Mouse (Mus musculus): ENCODE results near the gene Farsa. TPM values are rescaled to one million over a fixed set of nuclear protein-coding genes. Genes with fewer than 3 reads are reported as not detected.

The Farsa gene
- polyA plus RNA-seq, 1 experiment from 2014 or later, result 126 TPM

GRCm38 (mm10) chr8:84856434-84856833 is 355 bp upstream of the Farsa start:
- Histone ChIP-seq H3K4me2 (peak overlapping the region; percentile 63), H3K4me1 (peaks cover 17% of the 10 kb centered on the region), H3K9me3 (no peaks in the 10 kb centered on the region), H3K9ac (no peak overlapping the region), H3K4me3 (peak overlapping the region; percentile 85; the same call in 1 of the 2 replicates), H3K27ac (peak overlapping the region; percentile 78), H3K27me3 (replicated peaks) (no peaks in the 10 kb centered on the region), H3K36me3 (replicated peaks) (peaks cover 7% of the 10 kb centered on the region)
- 94% methylated on average over 3 of the region's 3 CpGs for WGBS
- peak; percentile 34; the same call in 1 of the 2 replicates for ATAC-seq (replicated peaks)

DNA sequence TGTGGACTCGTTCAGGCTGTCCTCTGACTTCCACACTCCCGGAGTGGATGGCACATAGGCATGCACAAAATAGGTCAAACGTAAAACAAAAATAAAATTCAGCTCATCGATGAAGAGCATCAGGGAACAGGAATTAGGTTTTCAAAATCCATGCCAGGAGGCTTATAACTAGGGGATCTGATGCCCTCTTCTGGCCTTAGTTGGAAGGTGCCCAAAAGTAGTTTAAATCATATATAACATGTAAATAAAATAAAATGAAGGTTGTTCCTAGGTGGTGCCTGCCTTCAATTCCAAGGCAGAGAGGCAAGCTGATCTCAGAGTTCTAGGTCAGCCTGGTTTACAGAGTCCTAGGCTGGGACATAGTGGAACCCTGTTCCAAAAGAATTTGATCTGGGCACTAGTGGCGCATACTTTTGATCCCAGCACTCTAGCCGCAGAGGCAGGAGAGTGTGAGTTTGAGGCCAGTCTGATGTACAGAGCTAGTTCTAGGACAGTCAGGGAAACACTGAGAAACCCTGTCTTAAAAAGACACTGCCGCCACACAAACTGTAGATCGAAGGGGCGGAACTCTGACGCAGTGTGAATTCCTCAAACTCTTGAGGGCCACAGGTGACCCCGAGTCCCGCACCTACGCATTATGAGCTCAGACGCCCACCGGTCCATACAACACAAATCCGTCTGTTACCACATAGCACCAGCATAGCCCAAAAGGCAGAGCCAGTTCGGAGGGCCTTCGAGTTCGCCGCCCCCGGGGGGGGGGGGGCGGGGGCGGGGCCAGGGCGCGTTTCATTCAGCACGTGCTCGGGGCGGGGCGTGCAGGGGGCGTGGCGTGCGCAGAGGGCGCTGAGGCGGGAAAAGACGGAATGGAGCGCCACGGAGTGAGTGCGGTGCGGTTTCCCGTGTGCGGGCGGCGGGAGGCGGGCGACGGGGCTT is 14.9 kb downstream of the Farsa start, which contains the start of gene Syce2:
Gene Syce2, plus strand, starts transcription at position 736 of the 933 bp plus-strand sequence.
- Histone ChIP-seq H3K4me1 (peaks cover 10% of the 10 kb centered on the region), H3K9ac (peak within 1 kb of the TSS; percentile 21), H3K9me3 (no peaks in the 10 kb centered on the region), H3K27ac (no peak within 1 kb of the TSS), H3K4me2 (peak within 1 kb of the TSS; percentile 87), H3K36me3 (replicated peaks) (peaks cover 20% of the 10 kb centered on the region; the same call in 1 of the 2 replicates), H3K4me3 (peak within 1 kb of the TSS; percentile 43), H3K27me3 (replicated peaks) (peaks cover 7% of the 10 kb centered on the region; the same call in 1 of the 2 replicates)
- WGBS, result 15% methylated on average over 46 of the region's 46 CpGs
- ATAC-seq (replicated peaks), result peak; percentile 75

- 3% methylated on average over 54 of the region's 54 CpGs for WGBS
Measured at GRCm38 (mm10) chr8:84872309-84872965, 15.6 kb downstream of the Farsa start.

GRCm38 (mm10) chr8:84873016-84873415 is 16.2 kb downstream of the Farsa start:
- peaks cover 7% of the 10 kb centered on the region; the same call in 1 of the 2 replicates for H3K27me3 ChIP-seq (replicated peaks)
- no peak overlapping the region for H3K27ac ChIP-seq
- peaks cover 8% of the 10 kb centered on the region; the same call in 1 of the 2 replicates for H3K36me3 ChIP-seq (replicated peaks)
- peaks cover 10% of the 10 kb centered on the region for H3K4me1 ChIP-seq
- 85% methylated on average over 4 of the region's 4 CpGs for WGBS
- H3K9ac ChIP-seq, result no peak overlapping the region
- no peak for ATAC-seq (replicated peaks)
- peak overlapping the region; percentile 43; the same call in 1 of the 2 replicates for H3K4me3 ChIP-seq
- H3K4me2 ChIP-seq, result peak overlapping the region; percentile 87
- no peaks in the 10 kb centered on the region for H3K9me3 ChIP-seq

More at GRCm38 (mm10) chr8:84872309-84872965, 15.6 kb downstream of the Farsa start:
- Histone ChIP-seq H3K4me1 (peaks cover 10% of the 10 kb centered on the region), H3K36me3 (replicated peaks) (peaks cover 14% of the 10 kb centered on the region; the same call in 1 of the 2 replicates), H3K9me3 (no peaks in the 10 kb centered on the region), H3K9ac (peak overlapping the region; percentile 21), H3K27me3 (replicated peaks) (peaks cover 7% of the 10 kb centered on the region; the same call in 1 of the 2 replicates), H3K27ac (no peak overlapping the region), H3K4me2 (peak overlapping the region; percentile 87), H3K4me3 (peak overlapping the region; percentile 43)
- peak; percentile 57 for ATAC-seq (replicated peaks)

GRCm38 (mm10) chr8:84874339-84874738 is 17.6 kb downstream of the Farsa start:
- no peak overlapping the region for H3K4me2 ChIP-seq
- no peak overlapping the region for H3K27ac ChIP-seq
- no peaks in the 10 kb centered on the region for H3K9me3 ChIP-seq
- no peak overlapping the region for H3K9ac ChIP-seq
- H3K4me3 ChIP-seq, result no peak overlapping the region
- WGBS, result 91% methylated on average over 3 of the region's 3 CpGs
- no peak for ATAC-seq (replicated peaks)
- peaks cover 10% of the 10 kb centered on the region for H3K4me1 ChIP-seq
- peaks cover 7% of the 10 kb centered on the region; the same call in 1 of the 2 replicates for H3K27me3 ChIP-seq (replicated peaks)
- H3K36me3 ChIP-seq (replicated peaks), result no peaks in the 10 kb centered on the region

- no peak overlapping the region for H3K9ac ChIP-seq
- no peak for ATAC-seq (replicated peaks)
- H3K4me2 ChIP-seq, result no peak overlapping the region
- no peak overlapping the region for H3K27ac ChIP-seq
- 88% methylated on average over 3 of the region's 3 CpGs for WGBS
- H3K9me3 ChIP-seq, result no peaks in the 10 kb centered on the region
- peaks cover 6% of the 10 kb centered on the region; the same call in 1 of the 2 replicates for H3K27me3 ChIP-seq (replicated peaks)
- no peaks in the 10 kb centered on the region for H3K36me3 ChIP-seq (replicated peaks)
- H3K4me1 ChIP-seq, result peaks cover 4% of the 10 kb centered on the region
- H3K4me3 ChIP-seq, result no peak overlapping the region
Measured at GRCm38 (mm10) chr8:84877297-84878035, 20.7 kb downstream of the Farsa start.

- no peaks in the 10 kb centered on the region for H3K9me3 ChIP-seq
- no peaks in the 10 kb centered on the region for H3K27me3 ChIP-seq (replicated peaks)
- no peak overlapping the region for H3K4me2 ChIP-seq
- H3K27ac ChIP-seq, result no peak overlapping the region
- no peaks in the 10 kb centered on the region for H3K36me3 ChIP-seq (replicated peaks)
- no peak overlapping the region for H3K4me3 ChIP-seq
- no peaks in the 10 kb centered on the region for H3K4me1 ChIP-seq
- 92% methylated on average over 1 of the region's 1 CpGs for WGBS
- no peak overlapping the region for H3K9ac ChIP-seq
- no peak for ATAC-seq (replicated peaks)
Measured at GRCm38 (mm10) chr8:84878915-84879314, 22.1 kb downstream of the Farsa start.

GRCm38 (mm10) chr8:84884728-84885127 is 27.9 kb downstream of the Farsa start:
- H3K36me3 ChIP-seq (replicated peaks), result peaks cover 18% of the 10 kb centered on the region; the same call in 1 of the 2 replicates
- H3K4me3 ChIP-seq, result no peak overlapping the region
- no peak overlapping the region for H3K27ac ChIP-seq
- 89% methylated on average over 4 of the region's 4 CpGs for WGBS
- H3K4me2 ChIP-seq, result no peak overlapping the region
- H3K9ac ChIP-seq, result no peak overlapping the region
- H3K9me3 ChIP-seq, result no peaks in the 10 kb centered on the region
- no peaks in the 10 kb centered on the region for H3K4me1 ChIP-seq
- no peaks in the 10 kb centered on the region for H3K27me3 ChIP-seq (replicated peaks)
- no peak for ATAC-seq (replicated peaks)

DNA sequence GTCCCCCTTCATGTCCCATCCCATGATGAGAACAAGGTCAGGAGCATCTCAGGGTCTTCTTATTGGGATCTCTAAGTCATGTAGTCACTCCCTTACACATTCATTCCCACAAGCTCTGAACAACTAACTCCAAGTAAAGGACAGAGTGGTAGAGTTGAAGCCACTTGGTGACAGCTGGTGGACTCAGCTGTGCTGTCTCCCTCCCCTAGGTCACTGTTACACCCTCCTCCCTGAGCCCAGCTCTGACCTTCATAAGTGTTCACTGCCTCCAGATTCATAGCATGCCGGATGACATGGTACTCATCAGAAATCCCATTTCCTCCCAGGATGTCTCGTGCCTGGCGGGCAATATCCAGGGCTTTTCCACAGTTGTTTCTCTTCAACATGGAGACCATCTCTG is 31.5 kb downstream of the Farsa start:
- H3K9me3 ChIP-seq, result no peaks in the 10 kb centered on the region
- ATAC-seq (replicated peaks), result no peak
- H3K9ac ChIP-seq, result no peak overlapping the region
- no peak overlapping the region for H3K27ac ChIP-seq
- peaks cover 10% of the 10 kb centered on the region for H3K4me1 ChIP-seq
- WGBS, result 95% methylated on average over 3 of the region's 3 CpGs
- H3K27me3 ChIP-seq (replicated peaks), result no peaks in the 10 kb centered on the region
- H3K4me2 ChIP-seq, result no peak overlapping the region
- no peak overlapping the region for H3K4me3 ChIP-seq
- H3K36me3 ChIP-seq (replicated peaks), result peaks cover 18% of the 10 kb centered on the region; the same call in 1 of the 2 replicates

GRCm38 (mm10) chr8:84889141-84889540 is 32.4 kb downstream of the Farsa start:
- H3K36me3 ChIP-seq (replicated peaks), result peaks cover 18% of the 10 kb centered on the region; the same call in 1 of the 2 replicates
- ATAC-seq (replicated peaks), result no peak
- 90% methylated on average over 1 of the region's 1 CpGs for WGBS

DNA sequence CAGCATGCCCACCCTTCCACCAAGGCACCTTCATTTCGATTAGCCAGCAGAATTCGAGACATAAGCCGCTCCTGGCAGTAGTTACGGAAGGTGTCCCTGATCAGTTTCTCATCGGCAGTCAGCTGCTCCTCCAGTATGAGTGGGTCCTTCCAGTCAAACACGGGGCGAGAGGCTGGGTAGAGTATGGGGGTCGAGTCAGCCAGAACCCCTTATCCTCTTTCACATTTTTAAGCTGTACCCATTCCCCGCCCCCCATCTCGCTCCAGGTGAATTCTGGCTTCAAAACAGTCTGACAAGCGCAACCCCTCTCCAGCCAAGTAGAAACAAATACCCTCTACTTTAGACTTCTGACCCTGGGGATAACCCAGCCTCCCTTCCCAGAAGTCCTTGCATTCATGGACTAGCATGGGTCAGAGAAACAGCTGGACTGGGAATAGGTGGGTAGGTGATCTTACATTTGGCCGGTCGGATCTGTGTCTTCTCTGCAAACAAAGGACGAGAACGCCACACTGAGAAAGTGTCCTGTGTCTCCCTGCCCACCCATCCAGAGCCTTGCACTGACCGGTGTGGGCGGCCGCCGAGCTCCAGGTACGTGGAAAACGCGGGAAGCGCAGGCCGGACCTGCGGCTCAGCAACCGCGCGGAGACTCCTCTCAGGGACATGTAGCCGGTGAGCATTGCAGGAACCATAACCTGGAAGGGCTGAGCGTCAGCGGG is 36.4 kb downstream of the Farsa start:
- WGBS, result 11% methylated on average over 31 of the region's 31 CpGs
- H3K4me3 ChIP-seq, result peak overlapping the region; percentile 78
- H3K9me3 ChIP-seq, result no peaks in the 10 kb centered on the region
- peaks cover 16% of the 10 kb centered on the region for H3K4me1 ChIP-seq
- H3K36me3 ChIP-seq (replicated peaks), result 0 out of 2 replicates have a peak, but pooled peaks cover 8% of the 10 kb centered on the region
- no peaks in the 10 kb centered on the region for H3K27me3 ChIP-seq (replicated peaks)
- peak; percentile 63 for ATAC-seq (replicated peaks)
- peak overlapping the region; percentile 54 for H3K27ac ChIP-seq
- H3K9ac ChIP-seq, result peak overlapping the region; percentile 73
- peak overlapping the region; percentile 76 for H3K4me2 ChIP-seq

More at GRCm38 (mm10) chr8:84889141-84889540, 32.4 kb downstream of the Farsa start:
- Histone ChIP-seq H3K27ac (no peak overlapping the region), H3K9ac (no peak overlapping the region), H3K4me3 (no peak overlapping the region), H3K4me1 (peaks cover 14% of the 10 kb centered on the region), H3K27me3 (replicated peaks) (no peaks in the 10 kb centered on the region), H3K9me3 (no peaks in the 10 kb centered on the region), H3K4me2 (no peak overlapping the region)

All from midbrain, embryonic 15.5 days (tissue).